Mouse (Mus musculus): ENCODE data around the gene Pbx2. TPM values are rescaled to one million over a fixed set of nuclear protein-coding genes. Genes with fewer than 3 reads are reported as not detected.
A peak's percentile ranks its signal among the peaks of the same experiment; 100 is the strongest.

Gene Pbx2
- total and polyA plus RNA-seq, 2 experiments from 2014 or later, result 9.6 to 95.6 TPM

DNA sequence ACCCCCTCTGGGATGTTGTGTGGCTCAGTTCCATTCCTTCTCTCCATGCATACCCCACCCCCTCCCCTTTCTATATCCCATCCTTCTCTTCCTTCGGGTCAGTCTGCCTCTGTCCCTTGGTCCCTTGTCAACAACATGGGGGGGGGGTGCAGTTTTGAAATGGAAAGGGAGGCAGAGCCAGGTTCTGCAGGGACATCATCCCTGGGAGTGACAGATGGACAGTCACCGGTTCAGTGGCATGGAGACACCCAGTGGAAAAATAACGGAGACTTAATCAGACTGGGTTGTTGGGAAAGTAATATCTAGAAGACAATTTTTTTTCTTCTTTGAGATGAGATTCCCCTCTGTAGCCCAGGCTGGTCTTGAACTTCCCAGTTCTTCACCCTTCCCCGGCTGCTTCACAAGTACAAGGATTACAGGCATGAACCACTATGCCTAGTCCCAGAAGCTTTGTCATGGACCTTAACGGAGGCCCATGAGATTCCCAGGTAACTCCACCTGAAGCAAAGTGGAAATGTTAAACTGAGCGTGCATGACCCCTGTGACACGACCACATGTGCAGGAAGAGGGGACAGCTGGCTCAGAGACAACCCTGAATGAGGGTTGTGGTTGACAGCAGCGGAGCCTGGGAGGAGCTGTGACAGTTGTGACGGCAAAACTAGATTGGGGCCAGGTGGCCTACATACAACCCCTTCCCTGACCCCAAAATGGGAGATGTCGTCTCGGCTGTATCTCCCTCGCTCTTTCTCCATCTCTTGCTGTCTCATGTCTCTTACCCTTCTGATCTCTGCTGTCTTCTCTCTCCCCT is 38.9 kb downstream of the Pbx2 start:
- 22% methylated on average over 12 of the region's 12 CpGs for WGBS
- Histone ChIP-seq H3K9me3 (ENCODE audit: low read length) (no peaks in the 10 kb centered on the region), H3K9ac (replicated peaks; ENCODE audit: low read length, poor library complexity, severe bottlenecking) (peak overlapping the region; percentile 54; the same call in 1 of the 2 replicates), H3K27me3 (ENCODE audit: insufficient read depth, low read length) (no peaks in the 10 kb centered on the region), H3K4me3 (ENCODE audit: low read depth, low read length) (peak overlapping the region; percentile 74), H3K27ac (ENCODE audit: low read depth, low read length) (0 out of 2 replicates have a peak overlapping the region, but pooled peaks have one; percentile 12), H3K4me2 (ENCODE audit: low read depth, low read length, poor library complexity, severe bottlenecking) (peak overlapping the region; percentile 89), H3K4me1 (ENCODE audit: insufficient read depth, low read length) (peaks cover 20% of the 10 kb centered on the region), H3K36me3 (ENCODE audit: insufficient read depth, low read length) (no peaks in the 10 kb centered on the region)
- ATAC-seq (ENCODE audit: low FRiP score) (no peak), DNase-seq (ENCODE audit: low spot score) (no peak)
- TF ChIP-seq CTCF (IDR thresholded peaks at IDR 0.05), result no peak

DNA sequence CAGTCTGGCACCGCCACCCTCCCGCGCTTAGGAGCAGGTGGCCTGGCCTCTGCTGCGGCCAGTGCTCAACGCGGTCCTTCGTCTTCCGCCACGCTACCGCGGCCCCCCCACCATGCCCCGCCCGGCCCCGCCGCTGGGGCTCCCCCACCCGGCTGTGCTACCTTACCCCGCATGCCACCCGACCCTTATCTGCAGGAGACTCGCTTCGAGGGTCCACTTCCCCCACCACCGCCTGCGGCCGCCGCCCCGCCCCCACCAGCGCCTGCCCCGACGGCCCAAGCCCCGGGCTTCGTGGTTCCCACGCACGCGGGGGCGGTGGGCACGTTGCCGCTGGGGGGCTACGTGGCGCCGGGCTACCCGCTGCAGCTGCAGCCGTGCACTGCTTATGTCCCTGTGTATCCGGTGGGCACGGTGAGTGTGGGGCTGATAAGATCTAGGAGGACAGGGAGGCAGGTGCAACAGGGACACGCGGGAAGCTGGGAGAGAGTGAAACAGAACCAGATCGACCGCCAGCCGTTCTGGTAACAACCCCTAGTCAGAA is 39.8 kb downstream of the Pbx2 start:
- H3K36me3 ChIP-seq (ENCODE audit: insufficient read depth, low read length), result no peaks in the 10 kb centered on the region
- 3% methylated on average over 42 of the region's 48 CpGs for WGBS
- peak overlapping the region; percentile 74 for H3K4me3 ChIP-seq (ENCODE audit: low read depth, low read length)
- DNase-seq (ENCODE audit: low spot score), result no peak
- peak overlapping the region; percentile 54 for H3K9ac ChIP-seq (replicated peaks; ENCODE audit: low read length, poor library complexity, severe bottlenecking)
- no peak for TF ChIP-seq CTCF (IDR thresholded peaks at IDR 0.05)
- H3K4me1 ChIP-seq (ENCODE audit: insufficient read depth, low read length), result peaks cover 20% of the 10 kb centered on the region
- no peaks in the 10 kb centered on the region for H3K27me3 ChIP-seq (ENCODE audit: insufficient read depth, low read length)
- no peak overlapping the region for H3K27ac ChIP-seq (ENCODE audit: low read depth, low read length)
- no peaks in the 10 kb centered on the region for H3K9me3 ChIP-seq (ENCODE audit: low read length)
- no peak for ATAC-seq (ENCODE audit: low FRiP score)
- H3K4me2 ChIP-seq (ENCODE audit: low read depth, low read length, poor library complexity, severe bottlenecking), result peak overlapping the region; percentile 89

DNA sequence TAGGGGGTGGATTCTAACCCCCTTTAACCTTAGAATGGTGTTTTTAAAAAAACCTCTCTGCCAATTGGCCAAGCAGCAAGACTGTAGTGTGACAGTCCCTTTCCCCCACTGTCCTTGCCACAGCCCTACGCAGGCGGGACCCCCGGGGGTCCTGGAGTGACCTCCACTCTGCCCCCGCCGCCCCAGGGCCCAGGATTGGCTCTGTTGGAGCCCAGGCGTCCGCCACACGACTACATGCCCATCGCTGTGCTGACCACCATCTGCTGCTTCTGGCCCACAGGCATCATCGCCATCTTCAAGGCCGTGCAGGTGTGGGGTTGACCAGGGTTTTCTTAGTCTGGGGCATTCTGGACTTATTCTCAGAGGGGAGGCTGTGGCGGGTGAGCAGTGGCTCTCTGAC is 40.6 kb downstream of the Pbx2 start:
- DNase-seq (ENCODE audit: low spot score), result no peak
- Histone ChIP-seq H3K36me3 (ENCODE audit: insufficient read depth, low read length) (no peaks in the 10 kb centered on the region), H3K9ac (replicated peaks; ENCODE audit: low read length, poor library complexity, severe bottlenecking) (peak overlapping the region; percentile 54), H3K4me2 (ENCODE audit: low read depth, low read length, poor library complexity, severe bottlenecking) (peak overlapping the region; percentile 89), H3K4me1 (ENCODE audit: insufficient read depth, low read length) (peaks cover 15% of the 10 kb centered on the region), H3K9me3 (ENCODE audit: low read length) (no peaks in the 10 kb centered on the region), H3K27ac (ENCODE audit: low read depth, low read length) (no peak overlapping the region), H3K4me3 (ENCODE audit: low read depth, low read length) (peak overlapping the region; percentile 74), H3K27me3 (ENCODE audit: insufficient read depth, low read length) (no peaks in the 10 kb centered on the region)
- no peak for ATAC-seq (ENCODE audit: low FRiP score)
- 11% methylated on average over 12 of the region's 12 CpGs for WGBS
- TF ChIP-seq CTCF (IDR thresholded peaks at IDR 0.05), result no peak

DNA sequence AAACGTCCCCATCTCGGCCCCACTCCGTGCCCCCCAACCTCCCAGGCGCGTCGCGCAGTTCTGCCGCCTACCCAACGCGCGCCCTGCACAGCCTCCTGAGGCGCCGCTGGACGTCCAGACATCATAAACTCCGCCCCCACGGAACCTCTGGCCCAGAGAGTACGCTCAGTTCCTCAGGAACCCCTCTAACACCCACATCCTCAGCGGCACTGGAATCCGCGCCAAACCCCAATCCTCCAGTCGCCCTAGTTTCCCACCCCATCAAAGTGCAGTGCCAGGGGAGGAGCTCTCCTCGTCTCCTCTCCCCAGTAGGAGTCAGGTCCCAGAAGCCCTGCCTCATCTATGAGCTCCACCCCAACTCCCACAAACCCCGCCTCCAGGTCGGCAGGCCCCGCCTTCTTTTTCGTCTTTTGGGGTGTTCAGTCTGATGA is 41.2 kb downstream of the Pbx2 start:
- H3K9me3 ChIP-seq (ENCODE audit: low read length), result no peaks in the 10 kb centered on the region
- no peaks in the 10 kb centered on the region for H3K27me3 ChIP-seq (ENCODE audit: insufficient read depth, low read length)
- H3K36me3 ChIP-seq (ENCODE audit: insufficient read depth, low read length), result no peaks in the 10 kb centered on the region
- no peak for ATAC-seq (ENCODE audit: low FRiP score)
- peak overlapping the region; percentile 89 for H3K4me2 ChIP-seq (ENCODE audit: low read depth, low read length, poor library complexity, severe bottlenecking)
- DNase-seq (ENCODE audit: low spot score), result peak; percentile 59
- H3K4me3 ChIP-seq (ENCODE audit: low read depth, low read length), result peak overlapping the region; percentile 74
- no peak for TF ChIP-seq CTCF (IDR thresholded peaks at IDR 0.05)
- peaks cover 15% of the 10 kb centered on the region for H3K4me1 ChIP-seq (ENCODE audit: insufficient read depth, low read length)
- WGBS, result 5% methylated on average over 26 of the region's 26 CpGs
- peak overlapping the region; percentile 54; the same call in 1 of the 2 replicates for H3K9ac ChIP-seq (replicated peaks; ENCODE audit: low read length, poor library complexity, severe bottlenecking)
- H3K27ac ChIP-seq (ENCODE audit: low read depth, low read length), result no peak overlapping the region

DNA sequence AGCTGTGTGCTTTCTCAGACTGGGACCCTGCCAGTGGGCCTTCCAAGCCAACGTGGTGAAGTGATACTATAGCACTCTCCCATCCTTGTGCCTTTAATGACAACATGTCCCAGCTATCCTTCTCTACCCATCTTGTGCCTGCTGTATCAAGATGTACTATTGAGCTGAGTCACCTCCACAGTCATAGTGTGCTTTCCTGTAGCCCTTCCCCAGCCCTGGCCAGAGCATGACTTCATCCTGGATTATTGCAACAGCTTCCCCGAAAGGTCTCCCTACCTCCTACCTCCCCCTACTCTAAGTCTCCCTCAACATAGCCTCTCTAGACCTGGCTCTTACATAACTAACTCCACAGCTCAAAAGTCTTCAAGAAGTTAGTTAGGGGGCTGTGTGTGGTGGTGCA is 44.6 kb downstream of the Pbx2 start:
- no peak for TF ChIP-seq CTCF (IDR thresholded peaks at IDR 0.05)
- no peak overlapping the region for H3K4me3 ChIP-seq (ENCODE audit: low read depth, low read length)
- peaks cover 4% of the 10 kb centered on the region; the same call in 1 of the 2 replicates for H3K4me1 ChIP-seq (ENCODE audit: insufficient read depth, low read length)
- no peaks in the 10 kb centered on the region for H3K27me3 ChIP-seq (ENCODE audit: insufficient read depth, low read length)
- no peak overlapping the region for H3K9ac ChIP-seq (replicated peaks; ENCODE audit: low read length, poor library complexity, severe bottlenecking)
- ATAC-seq (ENCODE audit: low FRiP score) (no peak), DNase-seq (ENCODE audit: low spot score) (no peak)
- no peaks in the 10 kb centered on the region for H3K9me3 ChIP-seq (ENCODE audit: low read length)
- H3K36me3 ChIP-seq (ENCODE audit: insufficient read depth, low read length), result no peaks in the 10 kb centered on the region
- H3K27ac ChIP-seq (ENCODE audit: low read depth, low read length), result no peak overlapping the region
- 76% methylated on average over 2 of the region's 2 CpGs for WGBS
- H3K4me2 ChIP-seq (ENCODE audit: low read depth, low read length, poor library complexity, severe bottlenecking), result no peak overlapping the region

DNA sequence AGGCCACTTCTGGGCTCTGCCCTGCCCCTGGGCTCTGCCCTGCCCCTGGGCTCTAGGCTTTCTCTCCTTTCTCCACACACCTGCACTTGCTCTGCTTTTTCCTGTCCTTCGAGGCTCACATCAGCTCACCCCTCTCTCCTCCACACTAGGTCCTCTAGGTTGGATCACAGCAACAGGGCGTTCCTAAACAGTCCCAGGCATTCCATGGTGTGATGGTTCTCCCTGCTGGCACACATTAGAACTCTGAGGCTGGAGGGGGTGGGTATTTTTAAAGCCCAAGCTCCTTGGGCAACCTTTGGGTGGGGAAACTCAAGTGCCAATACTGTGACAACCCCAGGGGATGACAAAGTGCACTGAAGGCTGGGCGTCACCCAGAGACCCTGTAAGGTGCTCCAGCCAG is 46.4 kb downstream of the Pbx2 start:
- H3K4me2 ChIP-seq (ENCODE audit: low read depth, low read length, poor library complexity, severe bottlenecking), result no peak overlapping the region
- WGBS, result 57% methylated on average over 3 of the region's 3 CpGs
- no peak overlapping the region for H3K27ac ChIP-seq (ENCODE audit: low read depth, low read length)
- H3K27me3 ChIP-seq (ENCODE audit: insufficient read depth, low read length), result no peaks in the 10 kb centered on the region
- no peak overlapping the region for H3K4me3 ChIP-seq (ENCODE audit: low read depth, low read length)
- H3K4me1 ChIP-seq (ENCODE audit: insufficient read depth, low read length), result no peaks in the 10 kb centered on the region
- H3K9me3 ChIP-seq (ENCODE audit: low read length), result no peaks in the 10 kb centered on the region
- no peak for ATAC-seq (ENCODE audit: low FRiP score)
- TF ChIP-seq CTCF (IDR thresholded peaks at IDR 0.05), result no peak
- DNase-seq (ENCODE audit: low spot score), result no peak
- H3K36me3 ChIP-seq (ENCODE audit: insufficient read depth, low read length), result no peaks in the 10 kb centered on the region
- no peak overlapping the region for H3K9ac ChIP-seq (replicated peaks; ENCODE audit: low read length, poor library complexity, severe bottlenecking)

Measured in midbrain, postnatal 0 days (tissue).